Mouse (Mus musculus) MEL (cell line): Measurements from ENCODE around the gene Vgll4. TPM values are rescaled to one million over a fixed set of nuclear protein-coding genes. Genes with fewer than 3 reads are reported as not detected.
A peak's percentile ranks its signal among the peaks of the same experiment; 100 is the strongest.

Experiments used
- DNase-seq: peaks from one replicate; pipeline ENCODE4 v3.0.0; 2011; ENCODE audit warnings: low read depth, low spot score
- H3K27ac ChIP-seq: 2 replicates; pipeline ENCODE4 v1.5.1; 2012; ENCODE audit warnings: low read depth, mild to moderate bottlenecking, control low read depth, low read length, moderate library complexity; ENCODE audit not compliant: control insufficient read depth
- H3K27me3 ChIP-seq, 2 experiments: fragments of 150-350 bp in 1 of 2; sonication (generic) in 1 of 2; 2 replicates each; pipeline ENCODE4 v1.6.1; 2012; ENCODE audit warnings: low read length in 2 of 2, mild to moderate bottlenecking in 2 of 2, improper control_type of control experiment in 1 of 2, moderate library complexity in 1 of 2; ENCODE audit not compliant: insufficient read depth in 2 of 2, control insufficient read depth in 1 of 2
- H3K36me3 ChIP-seq, 2 experiments: 2 replicates each; pipeline ENCODE4 v1.6.1; 2012 to 2014; ENCODE audit warnings: low read length in 2 of 2, improper control_type of control experiment in 1 of 2, inconsistent platforms in 1 of 2, mild to moderate bottlenecking in 1 of 2; ENCODE audit not compliant: insufficient read depth in 2 of 2, control insufficient read depth in 1 of 2
- H3K4me1 ChIP-seq, 2 experiments: fragments of 150-350 bp in 1 of 2; sonication (generic) in 1 of 2; 2 replicates each; pipeline ENCODE4 v1.6.1; 2012; ENCODE audit warnings: low read length in 2 of 2, improper control_type of control experiment in 1 of 2, mild to moderate bottlenecking in 1 of 2; ENCODE audit not compliant: insufficient read depth in 2 of 2, control insufficient read depth in 1 of 2
- H3K4me3 ChIP-seq, 2 experiments: fragments of 150-350 bp in 1 of 2; sonication (generic) in 1 of 2; 2 replicates each; pipeline ENCODE4 v1.5.1; 2012; ENCODE audit warnings: low read depth in 2 of 2, low read length in 2 of 2, mild to moderate bottlenecking in 2 of 2, moderate library complexity in 2 of 2, control low read depth in 1 of 2, improper control_type of control experiment in 1 of 2; ENCODE audit not compliant: control insufficient read depth in 1 of 2, insufficient read depth in 1 of 2
- H3K79me2 ChIP-seq: 2 replicates; pipeline ENCODE4 v1.6.1; 2012; ENCODE audit warnings: mild to moderate bottlenecking, low read length, moderate library complexity; ENCODE audit not compliant: control insufficient read depth, poor library complexity, insufficient read depth
- H3K9ac ChIP-seq: 2 replicates; pipeline ENCODE4 v1.6.1; 2012; ENCODE audit warnings: low read depth, mild to moderate bottlenecking, control low read depth, low read length, moderate library complexity; ENCODE audit not compliant: control insufficient read depth, poor library complexity, severe bottlenecking
- H3K9me3 ChIP-seq: fragments of 150-350 bp; sonication (generic); replicated peaks from 2 replicates; pipeline ENCODE4 v1.6.1; 2012; ENCODE audit warnings: mild to moderate bottlenecking, low read length, improper control_type of control experiment, moderate library complexity; ENCODE audit not compliant: insufficient read depth
- BHLHE40 ChIP-seq: IDR thresholded peaks from 2 replicates; pipeline ENCODE4 v1.6.1; 2012; ENCODE audit warnings: low read depth, mild to moderate bottlenecking, inconsistent platforms, low read length, improper control_type of control experiment, borderline replicate concordance
- CHD1 ChIP-seq: IDR thresholded peaks from 2 replicates; pipeline ENCODE4 v1.6.1; 2012; ENCODE audit warnings: low read depth, mild to moderate bottlenecking, inconsistent platforms, low read length, improper control_type of control experiment
- CHD2 ChIP-seq: IDR thresholded peaks from 2 replicates; pipeline ENCODE4 v1.6.1; 2011; ENCODE audit warnings: low read length, improper control_type of control experiment
- CTCF ChIP-seq, 3 experiments: IDR thresholded peaks in 2 of 3; conservative IDR thresholded peaks in 1 of 3; 2 replicates each; pipeline ENCODE4 v1.5.1; 2011 to 2012; ENCODE audit warnings: low read length in 3 of 3, low read depth in 2 of 3, mild to moderate bottlenecking in 2 of 3, improper control_type of control experiment in 1 of 3, inconsistent platforms in 1 of 3, mixed read lengths in 1 of 3, moderate library complexity in 1 of 3; ENCODE audit not compliant: control insufficient read depth in 1 of 3, insufficient read depth in 1 of 3, poor library complexity in 1 of 3, severe bottlenecking in 1 of 3
- E2F4 ChIP-seq: IDR thresholded peaks from 2 replicates; pipeline ENCODE4 v1.6.1; 2011; ENCODE audit warnings: low read depth, low read length, improper control_type of control experiment, borderline replicate concordance
- ELF1 ChIP-seq: IDR thresholded peaks from 2 replicates; pipeline ENCODE4 v1.6.1; 2014; ENCODE audit warnings: low read depth, mild to moderate bottlenecking, inconsistent platforms, low read length, improper control_type of control experiment, moderate library complexity
- ETS1 ChIP-seq: IDR thresholded peaks from 2 replicates; pipeline ENCODE4 v1.6.1; 2012; ENCODE audit warnings: low read depth, mild to moderate bottlenecking, inconsistent platforms, low read length, improper control_type of control experiment, moderate library complexity
- GATA1 ChIP-seq: IDR thresholded peaks from 2 replicates; pipeline ENCODE4 v1.6.1; 2011; ENCODE audit warnings: low read depth, low read length, improper control_type of control experiment
- MAFK ChIP-seq: IDR thresholded peaks from 2 replicates; pipeline ENCODE4 v1.6.1; 2011; ENCODE audit warnings: low read depth, mild to moderate bottlenecking, low read length, improper control_type of control experiment, borderline replicate concordance
- MXI1 ChIP-seq: IDR thresholded peaks from 2 replicates; pipeline ENCODE4 v1.6.1; 2011; ENCODE audit warnings: mild to moderate bottlenecking, low read depth, low read length, improper control_type of control experiment
- MYB ChIP-seq: IDR thresholded peaks from 2 replicates; pipeline ENCODE4 v1.6.1; 2011; ENCODE audit warnings: mild to moderate bottlenecking, low read depth, low read length, improper control_type of control experiment
- MYC ChIP-seq: IDR thresholded peaks from 2 replicates; pipeline ENCODE4 v1.6.1; 2011; ENCODE audit warnings: low read depth, mild to moderate bottlenecking, low read length, improper control_type of control experiment, moderate library complexity
- NELFE ChIP-seq: IDR thresholded peaks from 2 replicates; pipeline ENCODE4 v1.6.1; 2011; ENCODE audit warnings: low read depth, low read length, improper control_type of control experiment
- POLR2AphosphoS5 ChIP-seq: IDR thresholded peaks from 2 replicates; pipeline ENCODE4 v1.6.1; 2012; ENCODE audit warnings: low read depth, borderline replicate concordance, mild to moderate bottlenecking, inconsistent platforms, low read length, moderate library complexity, mixed read lengths
- RAD21 ChIP-seq: IDR thresholded peaks from 2 replicates; pipeline ENCODE4 v1.6.1; 2011; ENCODE audit warnings: mild to moderate bottlenecking, low read depth, low read length, improper control_type of control experiment
- RCOR1 ChIP-seq: IDR thresholded peaks from 2 replicates; pipeline ENCODE4 v1.6.1; 2012; ENCODE audit warnings: low read depth, mild to moderate bottlenecking, inconsistent platforms, low read length, improper control_type of control experiment
- SIN3A ChIP-seq: IDR thresholded peaks from 2 replicates; pipeline ENCODE4 v1.6.1; 2012; ENCODE audit warnings: low read length, improper control_type of control experiment, inconsistent platforms
- SMC3 ChIP-seq: IDR thresholded peaks from 2 replicates; pipeline ENCODE4 v1.6.1; 2011; ENCODE audit warnings: low read depth, low read length, improper control_type of control experiment
- TCF12 ChIP-seq: IDR thresholded peaks from 2 replicates; pipeline ENCODE4 v1.6.1; 2014; ENCODE audit warnings: low read depth, mild to moderate bottlenecking, inconsistent platforms, low read length, improper control_type of control experiment, moderate library complexity
- UBTF ChIP-seq: IDR thresholded peaks from 2 replicates; pipeline ENCODE4 v1.6.1; 2012; ENCODE audit warnings: low read depth, mild to moderate bottlenecking, inconsistent platforms, low read length, improper control_type of control experiment, moderate library complexity, borderline replicate concordance; ENCODE audit not compliant: insufficient read depth
- USF2 ChIP-seq, 2 experiments: IDR thresholded peaks; 2 replicates each; pipeline ENCODE4 v1.6.1; 2011 to 2012; ENCODE audit warnings: improper control_type of control experiment in 2 of 2, low read length in 2 of 2, borderline replicate concordance in 1 of 2, inconsistent platforms in 1 of 2, low read depth in 1 of 2, mild to moderate bottlenecking in 1 of 2; ENCODE audit not compliant: insufficient read depth in 1 of 2
- ZC3H11A ChIP-seq: IDR thresholded peaks from 2 replicates; pipeline ENCODE4 v1.6.1; 2012; ENCODE audit warnings: low read depth, mild to moderate bottlenecking, inconsistent platforms, low read length, improper control_type of control experiment
- ZKSCAN1 ChIP-seq: IDR thresholded peaks from 2 replicates; pipeline ENCODE4 v1.6.1; 2012; ENCODE audit warnings: low read depth, mild to moderate bottlenecking, inconsistent platforms, low read length, improper control_type of control experiment, moderate library complexity
- polyA plus RNA-seq, 2 experiments: library from polyadenylated mRNA; stranded (reverse) in 1 of 2; unstranded in 1 of 2; fragments of >175 nt in 1 of 2; fragments of >200 nt in 1 of 2; gene quantifications; 2 replicates each; pipeline versions ENCODE4 v1.2.1 to v1.2.4; 2012; ENCODE audit warnings: low replicate concordance in 2 of 2, low read depth in 1 of 2; ENCODE audit not compliant: insufficient read length in 2 of 2, insufficient read depth in 1 of 2, missing spikeins in 1 of 2
- total RNA-seq: library from RNA; depleted of rRNA; stranded (reverse); fragments of 300-350 nt; gene quantifications from 2 replicates; pipeline ENCODE4 v1.2.3, GENCODE M21; 2012

The Vgll4 gene
- total and polyA plus RNA-seq, 3 experiments: 18.1 to 21.5 TPM; not detected in 1

DNA sequence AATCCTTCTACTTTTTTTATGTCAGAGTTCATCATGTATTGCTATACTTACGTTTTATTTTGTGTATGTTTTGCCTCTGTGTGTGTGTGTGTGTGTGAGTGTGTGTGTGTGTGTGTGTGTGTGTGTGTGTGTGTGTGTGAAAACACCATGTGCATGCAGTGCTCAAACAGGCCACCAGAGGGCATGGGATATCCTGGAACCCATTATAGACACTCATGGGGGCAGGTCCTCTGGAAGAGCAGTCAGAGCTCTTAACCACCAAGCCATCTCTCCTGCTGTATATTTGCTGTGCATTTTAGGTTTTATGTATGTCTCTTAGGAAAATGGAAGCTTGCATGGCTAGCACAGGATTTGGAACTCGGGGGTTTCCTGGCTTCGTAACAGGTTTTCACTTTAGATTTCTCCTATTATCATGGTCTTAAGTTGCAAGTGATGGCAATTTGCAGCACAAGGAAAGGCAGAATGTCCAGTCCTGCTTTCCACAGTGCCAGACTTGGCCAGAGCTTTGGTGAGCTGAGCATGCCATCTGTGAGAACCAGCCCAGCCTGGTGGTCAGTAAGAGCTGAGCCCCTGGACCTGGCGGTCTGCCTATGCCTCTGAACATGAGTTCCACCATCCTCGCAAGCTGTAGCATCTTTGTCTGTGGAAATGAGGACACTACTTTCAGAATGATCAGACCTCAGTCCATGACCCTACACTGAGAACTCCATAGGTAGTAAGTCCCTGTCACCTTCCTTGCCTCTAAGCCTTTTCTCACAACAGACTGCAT, 154.7 kb downstream of the Vgll4 start:
- Histone ChIP-seq H3K9me3 (no peaks in the 10 kb centered on the region), H3K4me3 (no peak overlapping the region), H3K9ac (no peak overlapping the region), H3K27me3 (no peaks in the 10 kb centered on the region), H3K4me1 (peaks cover 6 to 27% of the 10 kb centered on the region in 2 experiments), H3K79me2 (no peaks in the 10 kb centered on the region), H3K27ac (no peak overlapping the region), H3K36me3 (peaks cover 0 to 27% of the 10 kb centered on the region in 2 experiments; a peak in 2 of 4 replicates)
- TF ChIP-seq ZC3H11A (peak; percentile 25; the same call in 1 of the 2 replicates), MYB (no peak), E2F4 (no peak), USF2 (IDR thresholded peaks at IDR 0.05; ENCODE audit: borderline replicate concordance in 1 of 2, insufficient read depth in 1 of 2, low read depth in 1 of 2, low read length in 2 of 2) (no peak), SMC3 (peak; percentile 64), CHD2 (no peak), GATA1 (no peak), UBTF (no peak), CTCF (IDR thresholded peaks at IDR 0.05 in 2 of 3, conservative IDR thresholded peaks at IDR 0.05 in 1 of 3; ENCODE audit: control insufficient read depth in 1 of 3, insufficient read depth in 1 of 3, low read depth in 2 of 3, low read length in 3 of 3, poor library complexity in 1 of 3, severe bottlenecking in 1 of 3) (peak; percentile 37 to 56 (median 56); a peak in 5 of 6 replicates), ZKSCAN1 (no peak), POLR2AphosphoS5 (no peak), SIN3A (no peak), TCF12 (no peak), MXI1 (no peak), NELFE (no peak), ELF1 (no peak), RAD21 (peak; percentile 38), CHD1 (no peak), MAFK (no peak), MYC (no peak), ETS1 (no peak), RCOR1 (no peak), BHLHE40 (no peak)
- DNase-seq: peak; percentile 52
